Mouse (Mus musculus) embryonic stem cell, embryonic (primary cell): ENCODE measurements around the gene Hcfc2.

ENCODE experiments used
- CTCF ChIA-PET, 4 experiments: fragments of 300-600 bp in 2 of 4; fragments of 350-600 bp in 2 of 4; sonication (Branson Sonifier 250); formaldehyde crosslinking; loops; one replicate each; lab custom pipeline; 2022; ENCODE audit warnings: inconsistent platforms in 2 of 4; lab: Charles Lee
- POLR2A ChIA-PET, 4 experiments: fragments of 300-600 bp in 2 of 4; fragments of 350-600 bp in 2 of 4; sonication (Branson Sonifier 250); formaldehyde crosslinking; loops; one replicate each; lab custom pipeline; 2022; ENCODE audit warnings: antibody characterized with exemption in 4 of 4, inconsistent platforms in 1 of 4; lab: Charles Lee

Gene Hcfc2

GRCm38 (mm10) chr10:82690494-82690893 lies 5.5 kb upstream of the Hcfc2 start, which contains the start of gene Glt8d2:
Glt8d2 (minus strand) TSS chr10:82690650.
- CTCF ChIA-PET: interaction anchor here in 1 of 4 experiments (1.2 kb wide), 1 partner anchor 23 kb away, joined by 3 read pairs; no protein-coding TSS in a partner anchor
- POLR2A ChIA-PET: interaction anchor here in 3 of 4 experiments (0.7 to 1.5 kb wide), 7 partner anchors 9 to 168 kb away, joined by 3 to 7 read pairs (median 3); partner anchors contain the start of genes Nfyb (in 2 of the 3) and 1190007I07Rik (in 1 of the 3)

DNA sequence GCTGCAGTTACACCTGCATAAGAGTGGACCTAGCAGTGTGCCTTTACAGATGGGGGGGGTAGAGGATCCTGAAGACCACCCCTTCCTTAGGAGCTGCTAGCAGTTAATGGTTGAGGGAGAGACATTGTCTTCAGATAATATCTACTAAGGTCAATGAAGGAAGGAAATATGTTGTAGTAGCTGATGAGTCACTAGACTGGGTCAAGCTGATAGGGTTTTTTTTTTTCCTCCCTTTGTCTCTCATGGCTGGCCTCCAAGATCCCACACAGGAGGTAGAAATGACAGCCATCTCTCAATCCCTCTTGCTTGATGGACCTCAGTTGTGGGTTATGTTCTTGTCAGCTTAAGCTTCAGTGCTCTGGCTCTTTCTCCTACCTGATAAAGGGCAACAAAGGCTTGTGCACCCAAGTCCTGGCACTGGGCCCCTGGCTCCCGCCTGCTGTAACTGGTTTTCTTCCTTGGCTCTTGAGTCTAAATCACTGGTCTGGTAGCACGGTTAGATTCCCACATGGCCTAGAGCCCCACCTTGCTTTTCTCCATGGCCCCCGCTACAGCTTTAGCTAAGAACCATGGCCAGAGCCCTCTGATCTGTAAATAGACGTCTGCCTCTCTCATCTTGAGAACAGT lies 606 bp downstream of the Hcfc2 start:
- POLR2A ChIA-PET: interaction anchor here in 3 of 4 experiments (0.6 to 1.5 kb wide), 7 partner anchors 11 to 202 kb away, joined by 3 to 4 read pairs (median 3); partner anchors contain the start of gene Nfyb (in 2 of the 3)

DNA sequence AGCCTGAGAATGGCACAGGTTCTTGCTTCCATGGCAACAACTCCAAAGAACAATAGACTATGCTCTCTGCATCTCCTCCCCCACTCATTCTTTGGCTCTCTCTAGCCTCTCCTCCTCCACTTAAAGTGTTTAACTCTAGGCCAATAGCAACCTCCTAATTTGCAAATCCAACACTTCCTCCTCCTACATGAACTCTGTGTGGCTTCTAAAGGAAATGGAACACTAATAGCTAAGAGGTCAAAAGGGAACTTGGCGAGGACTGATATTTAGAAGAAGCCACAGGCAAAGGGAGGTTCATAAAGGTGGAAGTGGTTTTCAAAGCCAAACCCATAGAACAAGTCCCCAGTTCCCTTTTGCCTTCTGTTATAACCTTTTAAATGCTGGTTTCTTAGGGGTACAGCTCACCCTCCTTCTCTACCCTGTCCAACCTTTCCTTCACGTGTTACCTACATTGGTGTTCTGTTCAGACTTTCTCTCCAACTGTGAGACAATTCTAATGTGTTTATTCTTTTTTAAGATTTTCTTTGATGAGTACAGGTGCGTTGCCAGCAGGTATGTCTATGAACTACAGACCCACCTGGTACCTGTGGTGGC lies 1.4 kb downstream of the Hcfc2 start:
- CTCF ChIA-PET: interaction anchor here in 2 of 4 experiments (0.6 to 0.9 kb wide), 2 partner anchors 130 to 204 kb away, joined by 3 read pairs; no protein-coding TSS in a partner anchor
- POLR2A ChIA-PET: interaction anchor here in 2 of 4 experiments (0.6 to 1.5 kb wide), 6 partner anchors 66 to 201 kb away, joined by 3 to 4 read pairs (median 3); partner anchors contain the start of gene Nfyb (in 1 of the 2)

More for the DNA sequence above, 606 bp downstream of the Hcfc2 start:
- CTCF ChIA-PET: interaction anchor here in 2 of 4 experiments (0.6 to 0.9 kb wide), 3 partner anchors 131 to 205 kb away, joined by 3 read pairs; no protein-coding TSS in a partner anchor

- ChIA-PET CTCF (interaction anchor here (0.6 to 1.6 kb wide), 5 partner anchors 22 to 866 kb away, joined by 3 to 4 read pairs (median 3); no protein-coding TSS in a partner anchor), POLR2A (interaction anchor here (0.6 to 2.1 kb wide), 20 partner anchors 8 to 173 kb away, joined by 3 to 9 read pairs (median 4); partner anchors contain the start of genes 1190007I07Rik (in 2 of the 4), Glt8d2 (in 2 of the 4) and Nfyb (in 1 of the 4))
Measured at GRCm38 (mm10) chr10:82698712-82699261, 2.8 kb downstream of the Hcfc2 start.

- POLR2A ChIA-PET: interaction anchor here (0.6 to 2.1 kb wide), 19 partner anchors 9 to 1218 kb away, joined by 3 to 9 read pairs (median 4); partner anchors contain the start of genes 1190007I07Rik (in 2 of the 4), Glt8d2 (in 2 of the 4) and Nfyb (in 1 of the 4)
Measured at GRCm38 (mm10) chr10:82699296-82699941, 3.5 kb downstream of the Hcfc2 start.

DNA sequence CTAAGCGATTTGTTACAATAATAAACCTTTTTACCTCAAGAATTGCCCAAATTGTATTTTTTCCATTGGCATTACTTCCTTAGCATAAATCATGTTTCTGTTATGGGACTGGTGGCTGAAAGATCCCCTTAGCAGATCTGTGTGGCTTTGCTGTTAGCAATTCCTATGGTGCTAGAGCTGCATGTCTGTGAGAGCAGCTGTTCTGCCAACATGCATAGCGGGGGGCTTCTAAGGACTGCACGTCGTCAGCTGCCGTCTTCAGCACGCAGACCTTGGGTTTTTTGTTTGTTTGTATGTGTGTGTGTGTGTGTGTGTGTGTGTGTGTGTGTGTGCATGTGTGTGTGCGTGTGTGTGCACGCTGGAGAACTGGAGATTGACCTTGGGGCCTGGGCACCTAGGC lies 45.4 kb downstream of the Hcfc2 start:
- ChIA-PET CTCF (no interaction called here), POLR2A (interaction anchor here in 3 of 4 experiments (0.6 to 3.3 kb wide), 6 partner anchors 9 to 404 kb away, joined by 3 to 15 read pairs (median 5); partner anchors contain the start of gene Nfyb (in 1 of the 3))

More at GRCm38 (mm10) chr10:82699296-82699941, 3.5 kb downstream of the Hcfc2 start:
- CTCF ChIA-PET: interaction anchor here (0.6 to 1.6 kb wide), 4 partner anchors 32 to 866 kb away, joined by 3 to 4 read pairs (median 3); no protein-coding TSS in a partner anchor

GRCm38 (mm10) chr10:82741876-82742275 lies 45.9 kb downstream of the Hcfc2 start:
- CTCF ChIA-PET: no interaction called here
- POLR2A ChIA-PET: interaction anchor here in 2 of 4 experiments (0.6 to 1.5 kb wide), 4 partner anchors 8 to 404 kb away, joined by 3 to 5 read pairs (median 4); partner anchors contain the start of gene Nfyb (in 1 of the 2)

GRCm38 (mm10) chr10:82742578-82742977 lies 46.6 kb downstream of the Hcfc2 start:
- ChIA-PET CTCF (no interaction called here), POLR2A (interaction anchor here in 2 of 4 experiments (1.2 to 1.5 kb wide), 3 partner anchors 12 to 116 kb away, joined by 3 to 5 read pairs (median 4); partner anchors contain the start of gene Nfyb (in 1 of the 2))

DNA sequence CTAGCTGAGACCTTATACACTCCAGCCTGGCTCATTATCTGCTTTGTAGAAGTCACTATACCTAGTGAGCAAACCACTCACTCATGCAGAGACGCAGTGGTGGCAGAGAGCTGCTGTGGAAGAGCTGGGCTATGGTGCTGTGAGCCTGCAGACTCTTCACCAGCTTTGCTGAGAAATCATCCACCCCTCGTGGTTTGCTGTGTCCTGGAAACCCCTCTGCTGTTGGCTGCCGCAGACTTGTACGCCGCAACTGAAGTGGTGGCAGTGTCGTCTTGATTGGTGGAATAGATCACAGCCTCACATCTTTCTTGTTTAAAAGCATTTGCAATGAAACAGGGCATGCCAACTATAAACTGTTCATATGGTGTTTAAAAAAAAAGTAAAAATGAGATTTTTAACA lies 48.3 kb downstream of the Hcfc2 start:
- CTCF ChIA-PET: no interaction called here

GRCm38 (mm10) chr10:82745301-82745700 lies 49.3 kb downstream of the Hcfc2 start:
- POLR2A ChIA-PET: interaction anchor here (0.5 to 5.6 kb wide), 10 partner anchors 9 to 113 kb away, joined by 3 to 26 read pairs (median 5); partner anchors contain the start of gene Nfyb (in 3 of the 4)

More for the DNA sequence above, 48.3 kb downstream of the Hcfc2 start:
- POLR2A ChIA-PET: interaction anchor here in 2 of 4 experiments (0.8 to 5.6 kb wide), 10 partner anchors 10 to 25 kb away, joined by 3 to 26 read pairs (median 4); partner anchors contain the start of gene Nfyb (in 2 of the 2)

GRCm38 (mm10) chr10:82746988-82747850 lies 51.3 kb downstream of the Hcfc2 start:
- POLR2A ChIA-PET: interaction anchor here (0.6 to 5.6 kb wide), 21 partner anchors 8 to 357 kb away, joined by 3 to 26 read pairs (median 4); partner anchors contain the start of gene Nfyb (in 2 of the 4)
- CTCF ChIA-PET: interaction anchor here in 1 of 4 experiments (0.5 kb wide), 1 partner anchor 13 kb away, joined by 3 read pairs; no protein-coding TSS in a partner anchor

More at GRCm38 (mm10) chr10:82745301-82745700, 49.3 kb downstream of the Hcfc2 start:
- CTCF ChIA-PET: interaction anchor here in 1 of 4 experiments (0.7 kb wide), 1 partner anchor 1481 kb away, joined by 3 read pairs; no protein-coding TSS in a partner anchor

DNA sequence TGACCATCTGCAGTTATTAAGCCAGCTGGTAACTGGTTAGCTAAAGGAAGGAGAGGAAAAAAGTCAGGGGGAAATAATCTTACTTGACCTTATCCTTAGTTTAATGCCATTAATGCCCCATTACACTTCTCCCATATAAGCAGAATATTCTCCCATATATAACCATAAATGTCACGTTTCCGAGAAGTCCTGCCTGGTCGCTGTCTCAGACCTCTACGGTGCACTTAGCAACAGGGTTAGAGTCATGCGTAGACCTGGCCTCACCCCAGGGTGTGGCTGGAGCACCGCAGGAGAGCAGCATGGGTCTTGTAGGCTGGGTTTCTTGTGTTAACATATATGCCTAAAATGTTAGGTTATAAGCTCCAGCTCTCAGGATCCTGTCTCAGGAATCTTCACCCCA lies 54.8 kb downstream of the Hcfc2 start:
- CTCF ChIA-PET: interaction anchor here in 1 of 4 experiments (0.6 kb wide), 1 partner anchor 469 kb away, joined by 3 read pairs; no protein-coding TSS in a partner anchor

DNA sequence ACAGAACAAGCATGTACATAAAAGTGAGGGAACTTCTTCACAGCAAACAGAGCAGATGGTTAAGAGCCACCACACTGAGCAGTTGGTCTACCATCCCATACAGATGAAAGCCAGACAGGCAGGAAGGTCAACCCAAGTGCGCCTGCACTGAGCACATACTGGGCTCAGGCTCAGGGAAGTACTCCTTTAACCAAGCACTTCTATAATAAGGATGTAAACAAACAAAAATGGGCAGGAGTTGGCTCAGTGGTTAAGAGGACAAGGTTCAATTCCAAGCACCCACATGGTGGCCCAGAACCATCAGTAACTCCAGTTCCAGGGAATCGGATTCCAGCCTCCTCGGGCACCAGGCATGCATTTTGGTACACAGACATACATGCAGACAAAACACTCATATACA lies 57.0 kb downstream of the Hcfc2 start:
- ChIA-PET POLR2A (interaction anchor here in 2 of 4 experiments (0.9 to 3.1 kb wide), 4 partner anchors 8 to 25 kb away, joined by 3 to 32 read pairs (median 4); partner anchors contain the start of gene Nfyb (in 2 of the 2)), CTCF (no interaction called here)

More for the DNA sequence above, 54.8 kb downstream of the Hcfc2 start:
- POLR2A ChIA-PET: interaction anchor here in 3 of 4 experiments (0.7 to 3.1 kb wide), 14 partner anchors 10 to 103 kb away, joined by 3 to 32 read pairs (median 4); partner anchors contain the start of gene Nfyb (in 3 of the 3)

GRCm38 (mm10) chr10:82754642-82755041 lies 58.7 kb downstream of the Hcfc2 start:
- ChIA-PET CTCF (no interaction called here), POLR2A (interaction anchor here in 3 of 4 experiments (1.0 to 4.1 kb wide), 11 partner anchors 9 to 112 kb away, joined by 3 to 26 read pairs (median 5); partner anchors contain the start of genes Nfyb (in 2 of the 3) and Eid3 (in 1 of the 3))

GRCm38 (mm10) chr10:82755213-82755890 lies 59.4 kb downstream of the Hcfc2 start:
- POLR2A ChIA-PET: interaction anchor here in 2 of 4 experiments (0.9 to 4.1 kb wide), 13 partner anchors 8 to 143 kb away, joined by 3 to 26 read pairs (median 9); partner anchors contain the start of genes Nfyb (in 2 of the 2) and Eid3 (in 1 of the 2)

More at GRCm38 (mm10) chr10:82755213-82755890, 59.4 kb downstream of the Hcfc2 start:
- CTCF ChIA-PET: no interaction called here
